Mouse (Mus musculus) forebrain, embryonic 16.5 days (tissue): Measurements from ENCODE around the gene Irf7. TPM values are rescaled to one million over a fixed set of nuclear protein-coding genes. Genes with fewer than 3 reads are reported as not detected.
A peak's percentile ranks its signal among the peaks of the same experiment; 100 is the strongest.

Source experiments
- ATAC-seq: fragments of 200-750 bp; cut with Nextera tagmentation; 2 replicates; pipeline ENCODE4 v1.8.0; 2017; ENCODE audit warnings: mild to moderate bottlenecking, moderate library complexity
- H3K27ac ChIP-seq: fragments of 300-500 bp; sonication (generic); 2 replicates; pipeline ENCODE4 v1.5.1; 2014; ENCODE audit warnings: low read length, control low read depth
- H3K27me3 ChIP-seq: fragments of 300-500 bp; sonication (generic); replicated peaks from 2 replicates; pipeline ENCODE4 v1.6.1; 2014; ENCODE audit warnings: low read length; ENCODE audit not compliant: control insufficient read depth, insufficient read depth
- H3K36me3 ChIP-seq: fragments of 300-500 bp; sonication (generic); 2 replicates; pipeline ENCODE4 v1.6.1; 2014; ENCODE audit not compliant: control insufficient read depth, insufficient read depth
- H3K4me1 ChIP-seq: fragments of 300-500 bp; sonication (generic); replicated peaks from 2 replicates; pipeline ENCODE4 v1.6.1; 2014; ENCODE audit warnings: low read length; ENCODE audit not compliant: control insufficient read depth, insufficient read depth
- H3K4me2 ChIP-seq: fragments of 300-500 bp; sonication (generic); 2 replicates; pipeline ENCODE4 v1.6.1; 2014; ENCODE audit warnings: mild to moderate bottlenecking, low read length, control low read depth
- H3K4me3 ChIP-seq: fragments of 300-500 bp; sonication (generic); replicated peaks from 2 replicates; pipeline ENCODE4 v1.5.1; 2014; ENCODE audit warnings: mild to moderate bottlenecking, low read length, control low read depth
- H3K9ac ChIP-seq: fragments of 300-500 bp; sonication (generic); replicated peaks from 2 replicates; pipeline ENCODE4 v1.6.1; 2014; ENCODE audit warnings: low read depth, low read length, control low read depth
- H3K9me3 ChIP-seq: fragments of 300-500 bp; sonication (generic); 2 replicates; pipeline ENCODE4 v1.6.1; 2016; ENCODE audit warnings: low read length; ENCODE audit not compliant: control insufficient read depth
- WGBS: fragments of 180-500 bp; shearing (Covaris S2); extraction: QIAGEN DNeasy Blood & Tissue Kit; methylation state at CpG from one replicate; pipeline ENCODE4 v1.1.7; 2014; 5-methylcytosine and 5-hydroxymethylcytosine counted together
- polyA plus RNA-seq: library from polyadenylated mRNA; unstranded; fragments of >200 nt; fragmentation: Nextera tagmentation; extraction: Ambion mirVana; gene quantifications from 2 replicates; pipeline ENCODE4 v1.2.1, GENCODE M21; 2015

Gene Irf7
- polyA plus RNA-seq, 1 experiment from 2014 or later: 0.76 TPM

GRCm38 (mm10) chr7:141277701-141278678, 11.7 kb upstream of the Irf7 start:
- no peak overlapping the region for H3K4me3 ChIP-seq
- peaks cover 2% of the 10 kb centered on the region; the same call in 1 of the 2 replicates for H3K27me3 ChIP-seq
- H3K27ac ChIP-seq: no peak overlapping the region
- H3K4me2 ChIP-seq: no peak overlapping the region
- no peak overlapping the region for H3K9ac ChIP-seq
- WGBS: 84% methylated on average over 11 of the region's 11 CpGs
- H3K4me1 ChIP-seq: peaks cover 10% of the 10 kb centered on the region
- no peaks in the 10 kb centered on the region for H3K36me3 ChIP-seq
- H3K9me3 ChIP-seq: no peaks in the 10 kb centered on the region
- ATAC-seq: no peak

- Histone ChIP-seq H3K4me2 (no peak within 1 kb of the TSS), H3K9me3 (no peaks in the 10 kb centered on the region), H3K9ac (no peak within 1 kb of the TSS), H3K36me3 (no peaks in the 10 kb centered on the region), H3K27me3 (peaks cover 2% of the 10 kb centered on the region; the same call in 1 of the 2 replicates), H3K4me3 (no peak within 1 kb of the TSS), H3K27ac (no peak within 1 kb of the TSS), H3K4me1 (peaks cover 10% of the 10 kb centered on the region)
- ATAC-seq: no peak
- WGBS: 80% methylated on average over 11 of the region's 11 CpGs
Observed at GRCm38 (mm10) chr7:141276546-141276945, 10.3 kb upstream of the Irf7 start, which contains the start of gene Cdhr5. Cdhr5 (minus strand) TSS chr7:141276786.

- no peaks in the 10 kb centered on the region for H3K36me3 ChIP-seq
- WGBS: 86% methylated on average over 9 of the region's 9 CpGs
- H3K4me2 ChIP-seq: no peak overlapping the region
- no peak overlapping the region for H3K4me3 ChIP-seq
- H3K27ac ChIP-seq: no peak overlapping the region
- no peak for ATAC-seq
- H3K27me3 ChIP-seq: peaks cover 2% of the 10 kb centered on the region; the same call in 1 of the 2 replicates
- H3K9ac ChIP-seq: no peak overlapping the region
- no peaks in the 10 kb centered on the region for H3K9me3 ChIP-seq
- peaks cover 10% of the 10 kb centered on the region for H3K4me1 ChIP-seq
Observed at GRCm38 (mm10) chr7:141275356-141275755, 9.1 kb upstream of the Irf7 start.

GRCm38 (mm10) chr7:141270631-141271030, 4.3 kb upstream of the Irf7 start:
- H3K27ac ChIP-seq: no peak overlapping the region
- no peaks in the 10 kb centered on the region for H3K36me3 ChIP-seq
- no peaks in the 10 kb centered on the region for H3K27me3 ChIP-seq
- no peak overlapping the region for H3K9ac ChIP-seq
- no peak overlapping the region for H3K4me3 ChIP-seq
- no peak overlapping the region for H3K4me2 ChIP-seq
- peaks cover 5% of the 10 kb centered on the region for H3K4me1 ChIP-seq
- no peak for ATAC-seq
- no peaks in the 10 kb centered on the region for H3K9me3 ChIP-seq
- 81% methylated on average over 3 of the region's 3 CpGs for WGBS

GRCm38 (mm10) chr7:141269273-141269545, 2.9 kb upstream of the Irf7 start:
- no peak overlapping the region for H3K4me2 ChIP-seq
- H3K9me3 ChIP-seq: no peaks in the 10 kb centered on the region
- H3K27ac ChIP-seq: no peak overlapping the region
- H3K27me3 ChIP-seq: no peaks in the 10 kb centered on the region
- no peaks in the 10 kb centered on the region; the same call in 1 of the 2 replicates for H3K36me3 ChIP-seq
- no peak overlapping the region for H3K4me3 ChIP-seq
- no peak for ATAC-seq
- no peak overlapping the region for H3K9ac ChIP-seq
- H3K4me1 ChIP-seq: peaks cover 5% of the 10 kb centered on the region
- 87% methylated on average over 14 of the region's 14 CpGs for WGBS

GRCm38 (mm10) chr7:141268466-141269272, 2.4 kb upstream of the Irf7 start:
- H3K4me3 ChIP-seq: no peak overlapping the region
- H3K4me2 ChIP-seq: no peak overlapping the region
- ATAC-seq: no peak
- H3K27me3 ChIP-seq: no peaks in the 10 kb centered on the region
- no peak overlapping the region for H3K9ac ChIP-seq
- H3K4me1 ChIP-seq: peaks cover 5% of the 10 kb centered on the region
- whole genome bisulfite sequencing: 82% methylated on average over 24 of the region's 24 CpGs
- no peaks in the 10 kb centered on the region for H3K9me3 ChIP-seq
- H3K27ac ChIP-seq: no peak overlapping the region
- H3K36me3 ChIP-seq: no peaks in the 10 kb centered on the region; the same call in 1 of the 2 replicates

- 39% methylated on average over 11 of the region's 11 CpGs for WGBS
- H3K4me2 ChIP-seq: no peak overlapping the region
Observed at GRCm38 (mm10) chr7:141265411-141265738, 906 bp downstream of the Irf7 start.

GRCm38 (mm10) chr7:141264761-141265410, 1.4 kb downstream of the Irf7 start:
- H3K9me3 ChIP-seq: no peaks in the 10 kb centered on the region
- no peak overlapping the region for H3K4me2 ChIP-seq
- no peak overlapping the region for H3K9ac ChIP-seq
- H3K36me3 ChIP-seq: peaks cover 30% of the 10 kb centered on the region
- H3K4me1 ChIP-seq: peaks cover 5% of the 10 kb centered on the region
- 37% methylated on average over 12 of the region's 12 CpGs for WGBS
- H3K27ac ChIP-seq: no peak overlapping the region
- H3K27me3 ChIP-seq: no peaks in the 10 kb centered on the region
- peak; percentile 64 for ATAC-seq
- no peak overlapping the region for H3K4me3 ChIP-seq

More at GRCm38 (mm10) chr7:141265411-141265738, 906 bp downstream of the Irf7 start:
- Histone ChIP-seq H3K27me3 (no peaks in the 10 kb centered on the region), H3K36me3 (peaks cover 26% of the 10 kb centered on the region), H3K9ac (no peak overlapping the region), H3K9me3 (no peaks in the 10 kb centered on the region), H3K27ac (no peak overlapping the region), H3K4me3 (no peak overlapping the region), H3K4me1 (peaks cover 5% of the 10 kb centered on the region)
- 0 out of 2 replicates have a peak, but pooled peaks have one; percentile 16 for ATAC-seq
